Mouse (Mus musculus): ENCODE measurements at regions not wholly inside any gene's neighbourhood (a gene's known extent, or its start where the extent isn't known, plus 50 kb on each side); places are given as distances from the start of the nearest gene placed in this dataset.

DNA sequence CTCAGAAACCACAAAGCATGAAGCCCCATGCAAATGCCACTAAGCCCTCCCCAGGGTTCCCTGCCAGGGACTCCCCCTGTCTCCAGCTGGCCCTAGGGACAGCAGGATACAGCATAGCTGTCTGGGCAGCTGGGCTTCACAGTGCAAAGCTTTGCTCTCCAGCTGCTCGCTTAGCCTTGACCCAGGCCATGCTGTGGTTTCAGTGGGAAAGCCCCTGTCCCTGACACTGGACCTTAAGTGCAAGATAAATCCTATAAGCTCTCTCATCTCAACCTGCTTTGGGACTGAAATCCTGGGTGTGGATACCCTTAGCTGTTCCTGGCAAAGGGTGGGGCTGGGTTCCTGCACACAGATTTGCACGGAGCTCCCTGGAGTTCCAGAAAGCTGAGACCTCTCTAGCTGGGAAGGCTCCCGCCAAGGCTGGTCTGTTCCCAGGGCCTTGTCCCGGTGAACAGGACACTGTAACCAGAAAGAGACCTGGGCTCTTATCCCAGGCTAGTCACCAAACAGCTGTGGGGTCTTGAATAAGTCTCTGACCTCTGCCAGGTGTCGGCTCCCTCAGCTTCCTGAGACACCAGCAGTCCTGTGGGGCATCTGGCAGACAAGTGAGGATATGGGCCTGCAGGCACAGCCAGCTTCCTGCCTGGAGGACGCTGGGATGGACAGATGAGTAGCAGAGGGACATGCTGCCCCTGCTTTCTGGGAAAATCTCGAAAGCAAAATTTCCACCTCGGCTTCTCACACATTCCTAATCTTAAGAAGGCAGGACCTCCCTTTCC, 299.7 kb downstream of the Tns1 start:
- peak; percentile 91 for DNase-seq (ENCODE audit: extremely low read depth)
- H3K4me1 ChIP-seq (ENCODE audit: control insufficient read depth in 1 of 2, insufficient read depth in 2 of 2), result peaks cover 15 to 65% of the 10 kb centered on the region in 2 experiments

DNA sequence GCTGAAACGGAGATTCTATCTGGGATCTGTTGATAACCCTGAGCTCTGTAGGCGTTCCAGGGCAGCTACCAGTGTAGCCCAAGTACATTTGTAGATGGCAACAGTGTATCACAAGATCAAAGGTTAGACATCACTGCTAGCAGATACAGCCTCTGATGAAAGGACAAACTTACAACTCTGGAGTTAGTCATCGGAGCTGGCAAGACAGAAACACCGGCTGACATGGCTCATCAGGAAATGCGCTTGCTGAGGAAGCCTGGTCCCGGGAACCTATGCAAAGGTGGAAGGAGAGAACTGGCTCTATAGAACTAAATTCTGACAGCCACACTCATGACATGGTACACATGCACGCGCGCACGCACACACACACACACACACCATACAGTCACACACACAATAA, 300.5 kb downstream of the Tns1 start:
- Histone ChIP-seq H3K36me3 (replicated peaks in 1 of 2; ENCODE audit: control insufficient read depth in 1 of 2, insufficient read depth in 1 of 2, low read length in 1 of 2) (no peaks in the 10 kb centered on the region), H3K9me3 (replicated peaks; ENCODE audit: low read length) (no peaks in the 10 kb centered on the region), H3K4me3 (replicated peaks in 1 of 3; ENCODE audit: low read depth in 2 of 3, low read length in 2 of 3, poor library complexity in 1 of 3) (no peak overlapping the region), H3K27ac (ENCODE audit: insufficient read depth, low read depth) (no peak overlapping the region), H3K4me2 (ENCODE audit: insufficient read depth, low read depth, poor library complexity, severe bottlenecking) (peak overlapping the region; percentile 34; the same call in 1 of the 2 replicates), H3K27me3 (replicated peaks) (peaks cover 75% of the 10 kb centered on the region), H3K79me2 (replicated peaks; ENCODE audit: control insufficient read depth, extremely low read depth, insufficient read depth, poor library complexity, severe bottlenecking) (no peaks in the 10 kb centered on the region), H3K4me1 (ENCODE audit: control insufficient read depth in 1 of 2, insufficient read depth in 2 of 2) (peaks cover 15 to 65% of the 10 kb centered on the region in 2 experiments), H3K9ac (ENCODE audit: insufficient read depth, low read depth) (no peak overlapping the region)
- TF ChIP-seq USF1 (IDR thresholded peaks at IDR 0.05; ENCODE audit: low read depth, low read length), result no peak
- in situ Hi-C loops (cut with MboI; ENCODE audit: low pct_ligation_motif_present, low pct_unique_long_range_greater_than_20kb, low sequenced_read_pairs), result loop anchor here (10.0 kb wide), 1 partner anchor 949 kb away; the partner anchor contains the start of gene Igfbp5
- DNase-seq (ENCODE audit: extremely low read depth), result no peak
- dilution Hi-C loops (cut with MboI; ENCODE audit: extremely low pct_ligation_motif_present, extremely low pct_unique_long_range_greater_than_20kb, low sequenced_read_pairs), result no loop called here

More for the DNA sequence above, 299.7 kb downstream of the Tns1 start:
- Histone ChIP-seq H3K4me2 (ENCODE audit: insufficient read depth, low read depth, poor library complexity, severe bottlenecking) (peak overlapping the region; percentile 9; the same call in 1 of the 2 replicates), H3K27ac (ENCODE audit: insufficient read depth, low read depth) (no peak overlapping the region), H3K4me3 (replicated peaks in 1 of 3; ENCODE audit: low read depth in 2 of 3, low read length in 2 of 3, poor library complexity in 1 of 3) (no peak overlapping the region), H3K9me3 (replicated peaks; ENCODE audit: low read length) (no peaks in the 10 kb centered on the region), H3K79me2 (replicated peaks; ENCODE audit: control insufficient read depth, extremely low read depth, insufficient read depth, poor library complexity, severe bottlenecking) (no peaks in the 10 kb centered on the region), H3K9ac (ENCODE audit: insufficient read depth, low read depth) (no peak overlapping the region), H3K27me3 (replicated peaks) (peaks cover 75% of the 10 kb centered on the region), H3K36me3 (replicated peaks in 1 of 2; ENCODE audit: control insufficient read depth in 1 of 2, insufficient read depth in 1 of 2, low read length in 1 of 2) (no peaks in the 10 kb centered on the region)
- TF ChIP-seq JUN (IDR thresholded peaks at IDR 0.05; ENCODE audit: insufficient read depth, low read depth, low read length), result no peak
- no peak for TF ChIP-seq CHD1 (IDR thresholded peaks at IDR 0.05; ENCODE audit: low read depth, low read length)
- no peak for TF ChIP-seq E2F4 (IDR thresholded peaks at IDR 0.05; ENCODE audit: insufficient replicate concordance, low read depth, low read length)
- TF ChIP-seq USF1 (IDR thresholded peaks at IDR 0.05; ENCODE audit: low read depth, low read length), result no peak
- no peak for TF ChIP-seq SMC3 (IDR thresholded peaks at IDR 0.05; ENCODE audit: low read depth, low read length)
- no peak for TF ChIP-seq MXI1 (IDR thresholded peaks at IDR 0.05; ENCODE audit: low read depth, low read length)
- peak; percentile 71; the same call in 1 of the 2 replicates for TF ChIP-seq RCOR1 (conservative IDR thresholded peaks at IDR 0.05; ENCODE audit: low read depth, low read length)
- TF ChIP-seq TBP (conservative IDR thresholded peaks at IDR 0.05; ENCODE audit: low read depth, low read length), result no peak
- no peak for TF ChIP-seq ELF1 (IDR thresholded peaks at IDR 0.05; ENCODE audit: low read depth, low read length)
- TF ChIP-seq IRF4 (IDR thresholded peaks at IDR 0.05; ENCODE audit: low read depth, low read length), result peak; percentile 83
- 0 out of 2 replicates have a peak, but pooled peaks have one; percentile 48 for TF ChIP-seq MAZ (IDR thresholded peaks at IDR 0.05; ENCODE audit: low read depth, low read length)
- TF ChIP-seq SIN3A (IDR thresholded peaks at IDR 0.05; ENCODE audit: low read length), result no peak; the same call in 1 of the 2 replicates
- no peak for TF ChIP-seq HCFC1 (IDR thresholded peaks at IDR 0.05; ENCODE audit: low read depth, low read length)
- no peak for TF ChIP-seq MYC (IDR thresholded peaks at IDR 0.05; ENCODE audit: low read depth, low read length)
- no peak for TF ChIP-seq ZKSCAN1 (IDR thresholded peaks at IDR 0.05; ENCODE audit: borderline replicate concordance, low read depth, low read length)
- no peak; the same call in 1 of the 2 replicates for TF ChIP-seq ZMIZ1 (IDR thresholded peaks at IDR 0.05; ENCODE audit: low read depth, low read length)
- TF ChIP-seq CHD2 (IDR thresholded peaks at IDR 0.05; ENCODE audit: low read length), result 0 out of 2 replicates have a peak, but pooled peaks have one; percentile 38
- no peak for TF ChIP-seq ZNF384 (IDR thresholded peaks at IDR 0.05; ENCODE audit: low read depth, low read length)
- TF ChIP-seq RAD21 (IDR thresholded peaks at IDR 0.05; ENCODE audit: low read depth, low read length), result no peak; the same call in 1 of the 2 replicates
- TF ChIP-seq KAT2A (IDR thresholded peaks at IDR 0.05; ENCODE audit: insufficient replicate concordance, low read length), result no peak
- no peak; the same call in 1 of the 2 replicates for TF ChIP-seq JUND (conservative IDR thresholded peaks at IDR 0.05; ENCODE audit: low read depth, low read length)
- TF ChIP-seq ETS1 (conservative IDR thresholded peaks at IDR 0.05; ENCODE audit: low read depth, low read length), result peak; percentile 88
- TF ChIP-seq POLR2A (IDR thresholded peaks at IDR 0.05; ENCODE audit: low read depth, low read length), result no peak
- no peak for TF ChIP-seq CTCF (conservative IDR thresholded peaks at IDR 0.05 in 1 of 2, IDR thresholded peaks at IDR 0.05 in 1 of 2; ENCODE audit: low read depth in 2 of 2, low read length in 2 of 2)
- TF ChIP-seq EP300 (IDR thresholded peaks at IDR 0.05; ENCODE audit: low read length), result peak; percentile 94
- TF ChIP-seq NELFE (IDR thresholded peaks at IDR 0.05; ENCODE audit: low read depth, low read length), result no peak
- TF ChIP-seq BHLHE40 (IDR thresholded peaks at IDR 0.05; ENCODE audit: low read depth, low read length), result peak; percentile 84
- TF ChIP-seq GABPA (IDR thresholded peaks at IDR 0.05; ENCODE audit: insufficient replicate concordance, low read depth, low read length), result no peak
- TF ChIP-seq NRF1 (IDR thresholded peaks at IDR 0.05; ENCODE audit: low read depth, low read length), result no peak
- 0 out of 2 replicates have a peak, but pooled peaks have one; percentile 37 for TF ChIP-seq MAX (IDR thresholded peaks at IDR 0.05; ENCODE audit: low read length)
- TF ChIP-seq USF2 (conservative IDR thresholded peaks at IDR 0.05; ENCODE audit: low read depth, low read length), result no peak
- no peak for TF ChIP-seq POLR2AphosphoS2 (IDR thresholded peaks at IDR 0.05; ENCODE audit: low read depth, low read length)
- peak; percentile 78 for TF ChIP-seq MEF2A (IDR thresholded peaks at IDR 0.05; ENCODE audit: borderline replicate concordance, low read depth, low read length)
- TF ChIP-seq TCF12 (IDR thresholded peaks at IDR 0.05; ENCODE audit: low read depth, low read length), result peak; percentile 100
- TF ChIP-seq ZC3H11A (IDR thresholded peaks at IDR 0.05; ENCODE audit: low read depth, low read length), result no peak
- peak; percentile 80; the same call in 1 of the 2 replicates for TF ChIP-seq MAFK (IDR thresholded peaks at IDR 0.05; ENCODE audit: insufficient replicate concordance, low read length)
- no peak for TF ChIP-seq PAX5 (IDR thresholded peaks at IDR 0.05; ENCODE audit: low read length)
- TF ChIP-seq UBTF (IDR thresholded peaks at IDR 0.05; ENCODE audit: low read depth, low read length), result no peak
- in situ Hi-C loops (cut with MboI; ENCODE audit: low pct_ligation_motif_present, low pct_unique_long_range_greater_than_20kb, low sequenced_read_pairs) (loop anchor here (10.0 kb wide), 1 partner anchor 950 kb away; the partner anchor contains the start of gene Igfbp5), dilution Hi-C loops (cut with MboI; ENCODE audit: extremely low pct_ligation_motif_present, extremely low pct_unique_long_range_greater_than_20kb, low sequenced_read_pairs) (no loop called here)
